Mouse (Mus musculus): ENCODE measurements around the gene Tnxb. TPM values are rescaled to one million over a fixed set of nuclear protein-coding genes. Genes with fewer than 3 reads are reported as not detected.
"Not testable (repeated sequence)": the region's sequence is repeated elsewhere in the genome, so short reads cannot be mapped to it uniquely, and the experiment has no call there.

Gene Tnxb
- polyA plus RNA-seq, 1 experiment from 2014 or later = 3.0 TPM

GRCm38 (mm10) chr17:34688889-34689288, 18.6 kb downstream of the Tnxb start:
- Histone ChIP-seq H3K4me2 (ENCODE audit: low read length) (no peak overlapping the region), H3K27ac (replicated peaks in 1 of 2; ENCODE audit: control insufficient read depth in 1 of 2, insufficient read depth in 1 of 2, low read depth in 2 of 2, low read length in 2 of 2) (no peak overlapping the region), H3K9me3 (ENCODE audit: control insufficient read depth, low read length) (no peaks in the 10 kb centered on the region), H3K36me3 (ENCODE audit: control insufficient read depth, insufficient read depth, low read length) (no peaks in the 10 kb centered on the region), H3K4me3 (ENCODE audit: control insufficient read depth in 1 of 2, insufficient read depth in 1 of 2, low read depth in 1 of 2, low read length in 2 of 2) (no peak overlapping the region), H3K27me3 (ENCODE audit: control insufficient read depth, insufficient read depth, low read length) (no peaks in the 10 kb centered on the region), H3K9ac (ENCODE audit: low read length) (no peak overlapping the region), H3K4me1 (ENCODE audit: control insufficient read depth in 2 of 2, insufficient read depth in 2 of 2, low read length in 2 of 2) (peaks cover 17 to 27% of the 10 kb centered on the region in 2 experiments; a peak in 3 of 4 replicates)
- 92% methylated on average over 7 of the region's 7 CpGs for WGBS
- ATAC-seq (ENCODE audit: insufficient number of reproducible peaks, insufficient read depth, low FRiP score, low read depth) = no peak

- Histone ChIP-seq H3K9me3 (ENCODE audit: control insufficient read depth, low read length) (no peaks in the 10 kb centered on the region), H3K36me3 (ENCODE audit: control insufficient read depth, insufficient read depth, low read length) (no peaks in the 10 kb centered on the region), H3K4me2 (ENCODE audit: low read length) (no peak overlapping the region), H3K4me1 (ENCODE audit: control insufficient read depth in 2 of 2, insufficient read depth in 2 of 2, low read length in 2 of 2) (peaks cover 3 to 12% of the 10 kb centered on the region in 2 experiments; a peak in 2 of 4 replicates), H3K9ac (ENCODE audit: low read length) (no peak overlapping the region), H3K27me3 (ENCODE audit: control insufficient read depth, insufficient read depth, low read length) (no peaks in the 10 kb centered on the region), H3K4me3 (ENCODE audit: control insufficient read depth in 1 of 2, insufficient read depth in 1 of 2, low read depth in 1 of 2, low read length in 2 of 2) (no peak overlapping the region), H3K27ac (replicated peaks in 1 of 2; ENCODE audit: control insufficient read depth in 1 of 2, insufficient read depth in 1 of 2, low read depth in 2 of 2, low read length in 2 of 2) (no peak overlapping the region)
- WGBS = 43% methylated on average over 4 of the region's 4 CpGs
- ATAC-seq (ENCODE audit: insufficient number of reproducible peaks, insufficient read depth, low FRiP score, low read depth) = no peak
These were observed 20.1 kb downstream of the Tnxb start for GRCm38 (mm10) chr17:34690458-34690857.

GRCm38 (mm10) chr17:34692906-34693305, 22.6 kb downstream of the Tnxb start:
- H3K9ac ChIP-seq (ENCODE audit: low read length) = no peak overlapping the region
- no peak for ATAC-seq (ENCODE audit: insufficient number of reproducible peaks, insufficient read depth, low FRiP score, low read depth)
- WGBS = 46% methylated on average over 7 of the region's 7 CpGs
- no peak overlapping the region for H3K4me3 ChIP-seq (ENCODE audit: control insufficient read depth in 1 of 2, insufficient read depth in 1 of 2, low read depth in 1 of 2, low read length in 2 of 2)
- no peaks in the 10 kb centered on the region for H3K36me3 ChIP-seq (ENCODE audit: control insufficient read depth, insufficient read depth, low read length)
- peak overlapping the region in 1 of 2 experiments; percentile 42; a peak in 1 of 4 replicates for H3K27ac ChIP-seq (replicated peaks in 1 of 2; ENCODE audit: control insufficient read depth in 1 of 2, insufficient read depth in 1 of 2, low read depth in 2 of 2, low read length in 2 of 2)
- H3K4me2 ChIP-seq (ENCODE audit: low read length) = no peak overlapping the region
- H3K27me3 ChIP-seq (ENCODE audit: control insufficient read depth, insufficient read depth, low read length) = no peaks in the 10 kb centered on the region
- H3K4me1 ChIP-seq (ENCODE audit: control insufficient read depth in 2 of 2, insufficient read depth in 2 of 2, low read length in 2 of 2) = peaks cover 0 to 5% of the 10 kb centered on the region in 2 experiments; a peak in 1 of 4 replicates
- H3K9me3 ChIP-seq (ENCODE audit: control insufficient read depth, low read length) = no peaks in the 10 kb centered on the region

GRCm38 (mm10) chr17:34699575-34700408, 29.5 kb downstream of the Tnxb start:
- Histone ChIP-seq H3K27ac (replicated peaks in 1 of 2; ENCODE audit: control insufficient read depth in 1 of 2, insufficient read depth in 1 of 2, low read depth in 2 of 2, low read length in 2 of 2) (no peak overlapping the region), H3K9me3 (ENCODE audit: control insufficient read depth, low read length) (peaks cover 4% of the 10 kb centered on the region; the same call in 1 of the 2 replicates)

GRCm38 (mm10) chr17:34700671-34701071, 30.3 kb downstream of the Tnxb start:
- Histone ChIP-seq H3K9me3 (ENCODE audit: control insufficient read depth, low read length) (peaks cover 4% of the 10 kb centered on the region; the same call in 1 of the 2 replicates), H3K27me3 (ENCODE audit: control insufficient read depth, insufficient read depth, low read length) (no peaks in the 10 kb centered on the region), H3K4me3 (ENCODE audit: control insufficient read depth in 1 of 2, insufficient read depth in 1 of 2, low read depth in 1 of 2, low read length in 2 of 2) (no peak overlapping the region), H3K36me3 (ENCODE audit: control insufficient read depth, insufficient read depth, low read length) (no peaks in the 10 kb centered on the region), H3K4me2 (ENCODE audit: low read length) (no peak overlapping the region), H3K27ac (replicated peaks in 1 of 2; ENCODE audit: control insufficient read depth in 1 of 2, insufficient read depth in 1 of 2, low read depth in 2 of 2, low read length in 2 of 2) (no peak overlapping the region), H3K9ac (ENCODE audit: low read length) (no peak overlapping the region), H3K4me1 (ENCODE audit: control insufficient read depth in 2 of 2, insufficient read depth in 2 of 2, low read length in 2 of 2) (no peaks in the 10 kb centered on the region; a peak in 1 of 4 replicates)
- WGBS = 38% methylated on average over 2 of the region's 2 CpGs
- ATAC-seq (ENCODE audit: insufficient number of reproducible peaks, insufficient read depth, low FRiP score, low read depth) = no peak

More at GRCm38 (mm10) chr17:34699575-34700408, 29.5 kb downstream of the Tnxb start:
- Histone ChIP-seq H3K4me2 (ENCODE audit: low read length) (no peak overlapping the region), H3K4me3 (ENCODE audit: control insufficient read depth in 1 of 2, insufficient read depth in 1 of 2, low read depth in 1 of 2, low read length in 2 of 2) (no peak overlapping the region), H3K36me3 (ENCODE audit: control insufficient read depth, insufficient read depth, low read length) (no peaks in the 10 kb centered on the region), H3K4me1 (ENCODE audit: control insufficient read depth in 2 of 2, insufficient read depth in 2 of 2, low read length in 2 of 2) (no peaks in the 10 kb centered on the region; a peak in 1 of 4 replicates), H3K27me3 (ENCODE audit: control insufficient read depth, insufficient read depth, low read length) (no peaks in the 10 kb centered on the region), H3K9ac (ENCODE audit: low read length) (no peak overlapping the region)
- ATAC-seq (ENCODE audit: insufficient number of reproducible peaks, insufficient read depth, low FRiP score, low read depth) = no peak
- WGBS = 54% methylated on average over 14 of the region's 14 CpGs

GRCm38 (mm10) chr17:34706476-34706875, 36.1 kb downstream of the Tnxb start:
- not testable (repeated sequence) for H3K27ac ChIP-seq (replicated peaks in 1 of 2; ENCODE audit: control insufficient read depth in 1 of 2, insufficient read depth in 1 of 2, low read depth in 2 of 2, low read length in 2 of 2); H3K27me3 ChIP-seq (ENCODE audit: control insufficient read depth, insufficient read depth, low read length); H3K4me1 ChIP-seq (ENCODE audit: control insufficient read depth in 2 of 2, insufficient read depth in 2 of 2, low read length in 2 of 2); H3K36me3 ChIP-seq (ENCODE audit: control insufficient read depth, insufficient read depth, low read length); ATAC-seq (ENCODE audit: insufficient number of reproducible peaks, insufficient read depth, low FRiP score, low read depth); H3K4me3 ChIP-seq (ENCODE audit: control insufficient read depth in 1 of 2, insufficient read depth in 1 of 2, low read depth in 1 of 2, low read length in 2 of 2); H3K9ac ChIP-seq (ENCODE audit: low read length); H3K4me2 ChIP-seq (ENCODE audit: low read length); H3K9me3 ChIP-seq (ENCODE audit: control insufficient read depth, low read length)
- WGBS = 70% methylated on average over 2 of the region's 2 CpGs

- no peaks in the 10 kb centered on the region for H3K36me3 ChIP-seq (ENCODE audit: control insufficient read depth, insufficient read depth, low read length)
- WGBS = 27% methylated on average over 6 of the region's 6 CpGs
- no peak overlapping the region for H3K27ac ChIP-seq (replicated peaks in 1 of 2; ENCODE audit: control insufficient read depth in 1 of 2, insufficient read depth in 1 of 2, low read depth in 2 of 2, low read length in 2 of 2)
- no peak for ATAC-seq (ENCODE audit: insufficient number of reproducible peaks, insufficient read depth, low FRiP score, low read depth)
- no peak overlapping the region for H3K4me3 ChIP-seq (ENCODE audit: control insufficient read depth in 1 of 2, insufficient read depth in 1 of 2, low read depth in 1 of 2, low read length in 2 of 2)
- H3K4me1 ChIP-seq (ENCODE audit: control insufficient read depth in 2 of 2, insufficient read depth in 2 of 2, low read length in 2 of 2) = no peaks in the 10 kb centered on the region
- no peaks in the 10 kb centered on the region for H3K9me3 ChIP-seq (ENCODE audit: control insufficient read depth, low read length)
- no peak overlapping the region for H3K9ac ChIP-seq (ENCODE audit: low read length)
- H3K27me3 ChIP-seq (ENCODE audit: control insufficient read depth, insufficient read depth, low read length) = no peaks in the 10 kb centered on the region
- H3K4me2 ChIP-seq (ENCODE audit: low read length) = no peak overlapping the region
These were observed 42.6 kb downstream of the Tnxb start for GRCm38 (mm10) chr17:34712951-34713350.
